Mouse (Mus musculus) frontal cortex, adult 2 months (tissue): ENCODE measurements at regions not wholly inside any gene's neighbourhood (a gene's known extent, or its start where the extent isn't known, plus 50 kb on each side); places are given as distances from the start of the nearest gene placed in this dataset.
A peak's percentile ranks its signal among the peaks of the same experiment; 100 is the strongest.

Experiments
- DNase-seq, 2 experiments: peaks; one replicate each; pipeline ENCODE4 v3.0.0; 2022; ENCODE audit warnings: low spot score in 1 of 2; ENCODE audit errors: extremely low spot score in 1 of 2

DNA sequence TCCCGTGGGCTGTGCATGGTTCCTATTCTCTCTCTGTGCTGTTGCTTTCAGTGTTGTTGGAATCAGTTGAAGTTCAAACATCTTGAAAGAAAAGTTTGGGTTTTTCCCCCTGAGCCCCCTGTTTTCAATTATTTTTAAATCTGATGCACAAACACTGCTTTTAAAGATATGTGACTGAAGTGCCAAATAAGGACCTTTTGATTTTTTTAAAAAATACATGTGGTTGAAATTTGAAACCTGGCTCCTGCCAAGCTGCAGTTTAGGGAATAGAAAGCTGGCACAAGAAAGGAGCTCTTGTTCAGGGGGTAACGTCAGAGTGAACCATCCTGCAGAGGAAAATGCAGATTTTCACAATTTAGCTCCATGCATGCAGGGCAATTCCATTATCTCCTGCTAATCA lies 509.4 kb upstream of the Intu start:
- no peak for DNase-seq

DNA sequence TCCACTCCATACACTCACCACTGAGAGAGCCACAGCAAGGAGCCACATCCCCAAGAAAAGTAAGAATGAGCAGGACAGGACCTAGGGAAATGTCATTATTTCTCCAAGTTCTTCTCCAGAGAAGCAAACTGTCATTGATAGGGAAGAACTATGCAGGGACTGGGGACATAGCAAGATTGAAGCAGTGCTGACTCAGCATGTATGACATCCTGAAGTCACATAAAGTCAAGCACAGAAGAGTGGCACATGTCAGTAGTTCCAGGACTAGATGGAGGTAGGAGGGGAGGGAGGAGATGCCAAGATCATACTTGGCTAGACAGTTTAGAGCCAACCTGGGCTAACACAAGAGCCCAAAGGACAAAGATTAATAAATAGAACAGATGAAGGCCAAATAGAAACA lies 503.4 kb upstream of the Intu start:
- no peak for DNase-seq

- no peak for DNase-seq
These were observed 494.9 kb upstream of the Intu start for GRCm38 (mm10) chr3:40036177-40036576.

- no peak for DNase-seq
These were observed 481.4 kb upstream of the Intu start for GRCm38 (mm10) chr3:40049721-40050120.

DNA sequence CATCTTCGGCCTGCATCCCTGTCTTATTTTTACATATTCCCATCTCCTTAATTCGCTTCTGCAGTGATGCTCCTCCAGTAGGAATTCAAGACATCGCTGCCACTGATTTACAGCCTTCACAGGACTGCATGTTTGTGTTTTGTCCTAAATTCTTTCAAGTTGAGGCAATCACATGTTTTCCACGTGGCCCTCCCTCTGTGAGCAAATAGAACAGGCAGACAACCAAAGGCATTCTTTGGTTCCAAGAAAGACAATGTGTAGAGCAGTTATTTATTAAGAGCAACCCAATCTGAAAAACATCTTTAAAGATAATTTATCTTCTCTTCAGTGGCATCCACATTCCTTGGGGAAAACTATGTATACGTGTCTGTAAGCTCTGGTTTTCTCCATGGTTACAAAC lies 472.8 kb upstream of the Intu start:
- DNase-seq, result no peak

DNA sequence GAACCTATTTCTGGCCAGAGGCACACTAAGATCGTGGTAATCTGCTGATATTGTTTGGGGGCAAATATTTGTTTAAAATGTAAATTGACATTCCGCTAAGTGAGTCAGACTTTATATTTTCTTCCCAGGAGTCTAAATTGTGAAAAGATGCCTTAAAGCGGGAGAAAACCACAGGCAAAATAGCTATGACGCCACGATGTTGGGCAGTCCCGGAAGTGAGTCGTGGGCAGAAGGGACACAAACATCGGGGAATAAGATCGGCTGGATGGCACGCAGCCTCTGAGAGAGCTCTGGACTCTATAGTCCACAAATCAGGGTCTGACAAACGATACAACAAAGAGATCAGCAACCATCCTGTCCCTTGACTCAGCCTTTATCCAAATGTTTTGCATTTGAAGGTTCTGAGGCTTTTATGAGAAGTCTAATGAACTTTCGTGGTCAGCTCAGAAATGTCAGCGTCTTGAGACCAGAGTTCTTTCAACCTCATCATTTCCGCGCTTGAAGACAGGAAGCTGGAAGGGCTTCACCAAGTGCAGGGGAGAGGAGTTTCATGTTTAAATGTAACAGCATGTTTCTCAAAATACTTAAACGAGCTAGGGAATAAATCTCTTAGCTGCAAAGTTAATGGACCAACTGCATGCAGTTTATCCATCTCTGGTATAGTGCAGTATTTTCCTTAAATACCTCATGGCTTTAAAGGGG lies 472.2 kb upstream of the Intu start:
- DNase-seq, result peak in 1 of 2 experiments; percentile 12

DNA sequence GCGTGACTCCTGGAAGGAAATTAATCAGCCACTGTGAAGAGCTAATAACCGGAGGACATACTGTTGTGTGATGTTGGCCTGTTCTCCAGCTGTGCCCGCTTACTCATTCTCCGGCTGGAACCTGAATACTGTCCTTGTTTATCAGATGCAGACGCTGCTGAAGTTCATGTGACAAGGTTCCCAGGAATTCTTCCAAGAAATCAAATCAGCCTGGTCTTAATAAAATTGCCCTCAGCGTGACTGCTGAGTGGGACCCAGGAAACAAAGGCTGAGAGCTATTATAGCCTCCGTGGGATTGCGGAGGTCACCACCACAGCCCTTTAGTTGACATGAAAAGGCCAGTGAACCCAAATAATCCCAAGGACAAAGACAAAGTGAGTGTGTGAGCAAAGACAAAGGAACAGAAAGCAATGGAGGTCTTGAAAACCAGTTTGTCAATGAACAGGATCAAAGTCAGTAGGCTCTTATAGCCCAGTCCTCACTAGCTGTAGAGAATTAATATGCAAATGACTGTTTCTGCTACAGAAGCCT lies 460.9 kb upstream of the Intu start:
- DNase-seq, result no peak

- no peak for DNase-seq
These were observed 454.3 kb upstream of the Intu start for GRCm38 (mm10) chr3:40076824-40077223.

GRCm38 (mm10) chr3:40085116-40085515 lies 446.0 kb upstream of the Intu start:
- peak; percentile 25 to 63 for DNase-seq

- DNase-seq, result no peak
These were observed 439.2 kb upstream of the Intu start for GRCm38 (mm10) chr3:40091773-40092343.

DNA sequence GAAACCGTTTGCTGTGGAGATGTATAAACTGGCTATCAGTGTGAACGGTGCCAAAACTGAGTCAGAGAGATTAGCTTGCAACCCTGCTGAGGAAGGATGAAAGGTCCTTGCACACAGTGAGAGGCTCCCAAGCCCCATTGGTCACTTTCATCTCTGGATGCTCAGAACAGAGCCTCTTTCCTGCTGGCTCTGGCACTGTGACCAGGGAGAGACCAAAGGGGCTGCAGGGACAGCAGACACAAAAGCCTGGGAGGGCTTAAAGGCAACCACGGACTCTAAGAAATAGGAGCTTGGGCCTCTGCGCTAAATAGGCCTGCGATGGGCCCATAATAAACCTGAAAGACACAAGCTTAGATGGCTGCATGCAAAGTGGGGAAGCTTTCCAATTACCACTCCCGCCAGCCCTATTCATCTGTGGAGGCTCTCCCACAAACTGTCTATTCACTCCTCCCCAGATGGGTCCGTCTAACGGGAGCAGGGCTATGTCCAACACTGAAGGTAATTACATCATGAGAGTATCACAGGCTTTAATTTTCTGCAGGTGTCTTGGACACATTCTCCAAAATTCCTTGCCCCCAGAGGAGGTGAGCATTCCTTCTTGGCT lies 438.2 kb upstream of the Intu start:
- DNase-seq, result no peak

DNA sequence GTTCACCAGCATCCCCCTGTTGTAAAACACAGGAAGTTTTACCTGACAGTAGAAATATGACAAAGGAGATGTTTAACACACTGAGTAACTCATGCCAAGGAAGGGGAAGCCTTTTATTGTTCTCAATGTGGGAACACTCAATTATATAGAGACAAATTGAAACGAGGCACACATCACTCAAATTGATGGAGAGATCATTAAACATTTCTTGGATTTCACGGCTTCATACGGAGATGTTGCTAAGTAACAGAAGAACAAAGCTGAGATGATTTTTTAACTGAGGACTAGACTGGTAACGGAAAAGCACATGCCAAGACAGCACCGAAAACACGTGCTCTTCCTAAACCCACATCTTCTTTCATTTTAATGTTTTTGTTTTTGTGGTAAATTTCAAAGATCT lies 437.0 kb upstream of the Intu start:
- DNase-seq, result no peak

- DNase-seq, result no peak
These were observed 436.4 kb upstream of the Intu start for GRCm38 (mm10) chr3:40094701-40095100.

DNA sequence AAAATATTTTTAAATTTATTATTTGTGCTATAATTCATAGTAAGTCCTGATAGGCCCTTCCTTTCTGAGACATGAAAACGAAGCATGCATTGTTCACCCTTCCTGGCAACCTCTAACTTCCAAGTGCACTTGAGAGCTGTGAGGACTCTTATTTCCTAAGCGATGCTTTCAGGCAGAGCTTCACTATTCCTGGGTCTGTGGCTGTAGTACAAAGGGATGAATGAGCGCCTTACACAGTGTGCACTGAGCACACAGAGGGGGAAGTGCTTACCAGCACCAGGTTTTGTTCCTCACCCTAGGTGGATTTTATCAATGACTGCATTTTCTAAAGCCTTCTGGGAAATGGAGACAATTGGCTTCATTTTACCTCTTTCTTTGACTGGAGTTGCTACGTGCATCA lies 428.4 kb upstream of the Intu start:
- no peak for DNase-seq

GRCm38 (mm10) chr3:40114811-40115210 lies 416.3 kb upstream of the Intu start:
- no peak for DNase-seq

DNA sequence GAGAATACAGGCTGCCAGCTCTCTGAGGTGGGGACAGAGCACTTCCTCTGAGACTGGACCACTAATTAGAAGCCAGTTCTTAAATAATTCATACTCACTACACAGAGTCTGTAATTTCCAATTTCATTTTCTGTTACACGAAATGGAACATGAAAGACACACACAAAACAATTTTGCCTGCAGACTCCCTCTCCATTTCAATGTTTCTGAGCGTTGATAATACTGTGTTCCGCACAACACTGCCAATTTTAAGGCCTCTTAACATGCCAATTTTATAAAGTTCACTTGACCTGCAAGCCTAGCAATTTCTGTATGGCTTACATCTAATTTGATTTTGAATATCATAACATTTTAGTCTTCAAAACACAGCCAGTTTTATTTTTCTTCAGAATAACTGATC lies 412.5 kb upstream of the Intu start:
- no peak for DNase-seq

DNA sequence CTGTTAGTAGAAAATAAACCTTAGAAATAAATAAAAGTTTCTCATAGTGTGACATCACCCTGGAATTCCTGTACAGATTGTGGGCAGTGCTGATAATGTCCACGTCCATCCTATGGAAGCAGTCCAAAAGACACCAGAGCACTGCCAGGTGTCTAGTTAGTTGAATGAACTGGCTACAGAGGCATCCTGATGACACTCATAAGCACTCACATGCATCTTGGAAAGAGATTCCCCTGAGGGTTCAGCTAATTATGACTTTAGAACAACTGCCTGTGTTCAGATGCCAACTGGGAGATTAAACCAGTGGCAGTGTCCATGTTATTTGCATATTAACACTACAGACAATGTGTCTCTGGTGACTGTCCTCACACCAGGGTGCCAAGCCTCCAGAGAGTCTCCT lies 411.6 kb upstream of the Intu start:
- DNase-seq, result no peak

DNA sequence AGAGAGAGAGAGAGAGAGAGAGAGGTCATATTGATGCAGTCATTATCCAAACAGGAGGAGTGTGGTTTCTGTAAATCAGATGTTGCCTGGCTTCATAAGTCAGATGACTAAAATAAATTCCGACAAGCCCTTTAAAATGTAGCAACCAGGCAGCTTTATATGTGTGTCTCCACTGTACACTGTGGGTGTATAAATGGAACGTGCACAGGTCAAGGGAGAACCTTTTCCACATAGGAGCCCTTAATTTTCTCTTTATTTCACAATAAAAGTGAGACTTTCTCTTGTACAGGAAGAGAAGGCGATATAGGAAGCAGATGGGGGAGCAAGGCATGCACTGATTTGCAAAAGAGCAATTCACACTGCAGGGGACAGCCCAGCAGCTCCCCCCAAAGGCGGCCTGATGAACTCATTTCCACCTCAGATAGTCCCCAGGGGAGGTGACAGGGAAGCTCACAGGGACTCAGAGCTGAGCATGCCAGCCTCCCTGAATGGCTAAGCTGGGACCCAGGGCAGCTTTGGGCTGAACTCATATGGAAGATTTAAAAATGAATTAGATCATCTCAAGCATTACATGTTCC lies 410.7 kb upstream of the Intu start:
- DNase-seq, result peak; percentile 12 to 75

- DNase-seq, result no peak
These were observed 407.4 kb upstream of the Intu start for GRCm38 (mm10) chr3:40123558-40124236.

- no peak for DNase-seq
These were observed 404.2 kb upstream of the Intu start for GRCm38 (mm10) chr3:40126903-40127302.
